Mouse (Mus musculus) right cerebral cortex, postnatal 14 days (tissue): Measurements from ENCODE around the gene L1cam.

Experiments used
- DNase-seq: peaks from one replicate; pipeline ENCODE4 v3.0.0; 2022

L1cam gene

DNA sequence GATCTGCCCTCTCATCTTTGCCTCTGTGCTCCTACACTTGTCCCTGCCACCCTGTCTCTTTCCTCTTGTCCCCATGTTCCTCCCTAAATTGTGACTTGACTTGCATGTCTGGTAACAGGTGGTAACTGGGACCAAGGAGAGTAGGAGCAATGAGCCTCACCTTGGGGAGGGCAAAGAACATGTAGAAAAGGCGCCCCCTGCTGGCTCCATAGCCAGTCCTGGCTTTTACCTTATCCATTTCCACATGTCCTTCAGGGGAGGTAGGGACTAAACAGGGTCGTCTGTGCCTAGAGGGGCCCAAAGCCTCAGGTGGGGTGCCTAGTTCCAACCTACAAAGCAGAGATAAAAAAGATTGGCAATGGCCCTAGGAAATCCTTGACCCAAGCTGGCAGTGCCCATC, at the start of gene L1cam:
TSS of gene L1cam (minus strand) at position 387 of the 400 bp plus-strand sequence.
- peak; percentile 47 for DNase-seq

DNA sequence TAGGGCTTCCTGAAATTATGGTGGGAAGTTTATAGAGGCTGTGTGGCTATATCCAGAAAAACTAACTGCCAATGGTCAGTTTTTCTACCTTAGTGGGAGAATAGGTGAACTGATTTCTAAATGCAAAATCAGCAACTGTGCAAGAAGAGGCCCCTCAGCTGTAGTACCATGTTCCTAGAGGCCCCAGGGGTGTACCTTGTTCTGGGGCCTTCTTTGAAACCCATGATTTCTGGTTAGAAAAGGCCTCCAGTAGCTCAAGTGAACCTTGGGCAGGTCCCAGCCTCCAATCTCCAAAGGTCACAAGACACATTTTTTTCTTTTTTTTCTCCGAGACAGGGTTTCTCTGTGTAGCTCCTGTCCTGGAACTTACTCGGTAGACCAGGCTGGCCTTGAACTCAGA, 46.4 kb upstream of the L1cam start:
- DNase-seq: no peak

DNA sequence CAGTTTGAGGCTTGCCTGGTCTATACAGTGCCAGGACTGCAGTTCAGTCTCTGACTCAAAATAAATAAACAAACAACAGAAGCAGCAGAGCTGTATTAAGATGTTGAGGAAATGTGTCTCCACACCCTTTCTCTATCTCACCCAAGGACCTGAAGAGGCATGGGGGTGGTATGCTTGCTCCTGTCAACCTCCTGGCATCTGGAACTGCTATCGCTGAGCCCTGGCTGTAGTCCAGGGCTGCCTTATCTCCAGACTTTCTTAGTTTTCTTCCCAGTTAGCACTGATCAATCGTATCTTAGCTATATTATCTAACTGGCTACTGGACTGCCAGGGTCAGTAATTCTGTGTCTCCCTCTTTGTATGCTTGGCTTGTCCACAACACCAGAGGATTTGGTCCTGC, 46.0 kb upstream of the L1cam start:
- DNase-seq: no peak

DNA sequence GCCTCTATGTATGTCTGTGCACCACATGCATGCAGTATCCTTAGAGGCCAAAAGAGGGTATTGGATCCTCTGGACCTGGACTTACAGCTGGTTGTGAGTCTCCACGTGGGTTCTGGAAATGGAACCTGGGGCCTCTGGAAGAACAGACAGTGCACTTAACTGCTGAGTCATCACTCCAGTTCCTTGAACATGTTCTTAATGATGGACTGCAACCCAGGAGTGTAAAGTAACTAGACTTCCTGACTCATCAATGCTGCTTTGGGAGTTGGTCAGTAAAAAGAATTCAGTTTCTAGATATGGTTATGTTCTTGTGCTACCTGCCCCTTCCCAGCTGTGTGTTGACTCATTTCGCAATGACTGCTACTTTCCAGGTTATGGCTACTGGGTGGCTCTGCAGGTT, 36.0 kb upstream of the L1cam start:
- DNase-seq: no peak

DNA sequence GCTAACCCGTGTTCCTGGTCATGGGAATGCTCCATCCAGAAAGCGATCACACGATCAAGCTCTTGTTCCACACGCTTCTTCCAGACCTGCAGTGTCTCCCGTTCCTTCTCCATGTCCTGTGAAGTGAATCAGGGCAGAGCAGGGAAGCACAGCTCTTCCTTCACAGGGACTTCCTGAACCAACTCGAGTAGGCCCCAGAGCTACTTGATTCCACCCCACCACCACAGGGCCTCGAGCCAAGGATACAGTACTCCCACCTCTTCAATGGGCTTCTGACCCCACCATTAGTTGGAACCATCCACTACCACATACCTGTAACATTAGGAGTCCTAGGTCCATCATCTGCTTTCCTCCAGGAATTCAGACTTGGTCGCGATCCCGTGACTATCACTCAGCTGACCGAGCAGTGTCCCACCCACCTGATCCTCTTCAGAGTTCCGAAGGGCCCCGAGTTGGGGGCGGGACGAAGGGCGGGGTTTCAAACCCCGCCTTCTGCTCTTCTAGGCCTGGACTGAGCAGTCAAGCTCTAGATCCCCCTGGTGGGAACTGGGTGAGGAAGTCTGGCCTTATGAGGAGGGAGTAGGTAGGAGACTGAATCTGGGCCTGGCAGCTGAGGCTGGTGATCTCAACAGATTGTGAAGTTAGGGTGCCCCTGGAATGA, 34.6 kb upstream of the L1cam start, which contains the start of gene Renbp:
TSS of gene Renbp (minus strand) at position 449 of the 661 bp plus-strand sequence.
- DNase-seq: no peak

DNA sequence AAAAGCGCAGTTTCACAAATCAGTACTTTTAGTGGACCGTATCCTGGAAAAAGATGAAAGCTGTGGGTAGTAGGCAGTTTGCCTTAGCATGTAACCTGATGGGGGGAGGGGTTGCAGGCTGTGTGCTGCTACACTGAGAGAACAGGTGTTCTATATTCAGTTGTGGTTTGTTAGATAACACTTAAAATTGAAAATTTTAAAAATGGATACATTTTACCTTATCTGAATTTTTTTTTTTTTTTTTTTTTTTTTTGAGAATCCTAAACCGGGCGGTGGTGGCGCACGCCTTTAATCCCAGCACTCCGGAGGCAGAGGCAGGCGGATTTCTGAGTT, 26.6 kb upstream of the L1cam start:
- no peak for DNase-seq

DNA sequence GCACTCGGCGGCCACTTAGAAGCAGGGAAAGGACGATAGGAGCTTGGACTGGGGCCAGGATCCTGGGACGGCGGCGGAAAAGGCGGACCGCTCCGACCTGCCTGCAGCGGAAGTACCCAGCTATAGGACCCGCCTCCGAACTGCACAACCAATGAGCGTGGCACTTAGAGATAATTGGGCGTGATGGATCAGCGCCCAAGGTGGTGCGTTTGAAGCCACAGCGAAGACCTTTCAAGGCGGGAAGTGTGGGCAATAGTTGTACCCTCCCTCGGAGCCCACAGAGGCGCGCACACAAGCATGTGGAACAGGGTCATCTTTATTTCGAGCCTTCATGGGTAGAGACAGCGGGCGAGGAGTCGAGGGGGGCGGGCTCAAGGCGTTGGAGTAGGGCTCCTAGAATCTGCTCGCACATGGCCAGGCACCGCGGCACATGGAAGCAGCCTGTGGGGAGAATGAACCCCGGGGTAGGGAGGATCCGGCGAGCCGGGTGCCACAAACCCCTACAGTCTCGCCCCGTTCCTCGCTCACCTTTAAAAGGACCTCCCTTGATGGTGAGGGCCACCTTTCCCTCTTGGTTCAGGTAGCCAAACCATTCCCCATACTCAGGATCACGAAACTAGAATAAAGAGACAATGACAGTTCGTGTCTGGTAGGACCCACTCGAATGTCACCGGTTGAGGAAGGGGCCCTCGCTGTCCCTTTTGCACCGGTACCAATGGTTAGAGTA, 26.1 kb upstream of the L1cam start, which contains the start of the genes Arhgap4 and Naa10:
TSS of gene Arhgap4 (minus strand) at position 48 of the 727 bp plus-strand sequence.
TSS of gene Naa10 (minus strand) at position 122 of the 727 bp plus-strand sequence.
- peak; percentile 87 for DNase-seq

DNA sequence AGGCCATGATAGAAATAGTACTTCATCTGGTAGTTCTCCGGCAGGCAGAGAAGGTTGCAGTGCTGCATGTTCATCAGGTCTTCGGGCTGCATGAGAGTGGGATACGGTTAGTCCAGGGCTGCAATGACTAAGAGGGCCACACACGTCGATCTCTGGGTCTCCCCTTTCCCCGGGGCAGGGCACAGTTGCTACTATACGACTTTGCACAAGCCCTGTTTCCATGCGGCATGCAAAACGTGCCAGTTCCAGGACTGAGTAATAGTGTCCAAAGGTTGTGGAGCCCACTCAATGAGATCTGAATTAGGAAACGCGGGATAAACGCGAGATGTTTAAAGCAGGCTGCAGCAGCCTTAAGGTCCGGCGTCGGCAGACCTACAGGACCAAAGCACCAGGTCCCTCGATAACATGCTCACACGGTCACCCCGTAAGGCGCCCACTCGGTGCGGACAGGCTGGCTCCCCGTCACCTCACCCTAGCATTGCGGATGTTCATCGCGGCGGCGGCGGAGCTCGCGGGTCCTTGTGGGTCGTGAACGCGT, 25.4 kb upstream of the L1cam start:
- no peak for DNase-seq

DNA sequence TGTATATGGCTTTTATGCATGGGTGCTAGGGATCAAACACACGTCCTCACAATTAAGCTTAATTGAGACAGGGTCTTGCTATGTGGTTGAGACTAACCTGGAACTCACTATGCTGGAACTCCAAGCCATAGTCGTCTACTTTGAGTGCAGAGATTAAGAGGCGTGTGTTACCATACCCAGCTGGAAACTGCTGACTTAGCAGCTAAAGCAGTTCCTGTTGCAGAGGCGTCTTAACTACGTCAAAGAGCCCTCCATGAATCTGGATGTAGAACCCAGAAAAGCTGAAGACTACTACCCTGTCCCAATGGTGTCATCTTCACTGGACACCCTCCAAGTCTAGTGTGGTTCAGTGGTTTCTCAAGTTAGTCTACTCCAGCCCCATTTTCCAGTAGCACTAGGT, 22.7 kb upstream of the L1cam start:
- no peak for DNase-seq

DNA sequence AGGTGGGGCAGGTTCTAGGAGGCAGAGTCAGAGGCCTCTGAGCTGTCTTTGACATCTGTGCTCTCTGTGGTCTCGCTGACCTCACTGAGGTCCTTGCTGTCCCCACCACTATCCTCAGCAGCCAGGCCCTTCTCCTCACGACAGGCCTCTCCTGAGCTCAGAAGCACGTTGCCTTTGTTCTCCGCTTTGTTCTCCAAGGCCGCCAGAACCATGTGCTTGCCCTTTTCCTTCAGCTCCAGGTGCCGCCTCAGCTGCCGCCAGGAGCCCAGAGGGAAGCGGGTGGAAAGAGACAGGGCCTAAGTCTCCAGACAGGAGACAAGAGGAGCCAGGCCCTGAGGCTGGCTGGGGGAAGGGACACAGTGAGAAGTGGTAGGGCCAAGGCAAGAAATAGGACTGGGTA, 21.0 kb upstream of the L1cam start:
- DNase-seq: no peak

DNA sequence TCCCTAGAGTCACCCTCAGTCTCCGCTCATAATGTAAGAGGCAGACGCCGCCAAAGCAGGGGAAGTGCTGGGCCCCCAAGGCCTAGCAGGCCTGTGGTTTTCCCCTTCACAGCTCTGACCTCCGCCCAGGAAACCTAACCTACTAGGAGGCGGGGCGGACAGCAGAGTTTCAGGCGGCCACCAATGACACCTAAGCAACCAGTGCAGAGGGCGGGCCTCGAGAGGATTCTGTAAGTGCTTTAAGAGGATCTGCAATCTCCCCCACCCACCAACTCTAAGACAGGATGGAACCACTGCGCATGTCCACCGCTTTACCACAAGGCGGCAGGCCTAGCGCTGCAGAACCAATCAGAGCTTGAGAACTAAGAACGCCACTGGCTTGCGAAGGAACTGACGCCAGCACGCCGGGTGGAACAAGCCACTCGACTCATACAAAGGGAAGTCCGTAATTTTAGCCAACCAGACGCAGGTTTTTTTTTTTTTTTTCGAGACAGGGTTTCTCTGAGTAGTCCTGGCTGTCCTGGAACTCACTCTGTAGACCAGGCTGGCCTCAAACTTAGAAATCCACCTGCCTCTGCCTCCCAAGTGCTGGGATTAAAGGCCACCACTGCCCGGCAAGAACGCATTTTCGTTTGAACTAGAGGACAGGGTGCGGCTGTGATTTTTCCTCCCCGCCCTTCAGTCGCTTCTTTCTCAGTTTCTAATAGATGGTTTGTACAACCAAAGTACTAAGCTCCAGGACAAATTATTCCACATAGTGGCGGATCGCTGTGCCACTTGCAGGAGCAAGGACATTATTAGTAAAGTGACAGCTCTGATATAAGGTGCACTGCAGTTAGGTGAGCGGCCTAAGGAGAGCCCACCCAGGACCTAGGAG, 19.2 kb upstream of the L1cam start:
- DNase-seq: peak; percentile 82

DNA sequence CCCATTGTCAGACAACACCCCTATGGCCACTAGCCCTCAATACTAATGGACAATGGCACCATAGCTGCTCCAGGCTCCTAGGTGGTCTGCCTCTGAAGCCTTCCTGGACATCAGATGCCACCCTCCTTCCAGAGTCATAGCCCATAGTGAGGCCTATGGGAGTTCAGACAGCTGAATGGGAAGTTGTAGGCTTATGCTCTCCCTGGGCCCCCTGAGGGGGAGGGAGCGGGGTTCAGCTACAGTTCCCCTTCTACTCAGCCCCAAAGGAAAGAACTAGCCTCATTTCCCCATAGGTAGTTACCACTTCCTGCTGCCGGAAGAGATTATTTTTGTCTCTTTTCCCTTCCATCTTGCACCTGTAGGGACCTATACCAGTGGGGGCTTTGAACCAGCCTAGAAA, 15.7 kb upstream of the L1cam start:
- no peak for DNase-seq

DNA sequence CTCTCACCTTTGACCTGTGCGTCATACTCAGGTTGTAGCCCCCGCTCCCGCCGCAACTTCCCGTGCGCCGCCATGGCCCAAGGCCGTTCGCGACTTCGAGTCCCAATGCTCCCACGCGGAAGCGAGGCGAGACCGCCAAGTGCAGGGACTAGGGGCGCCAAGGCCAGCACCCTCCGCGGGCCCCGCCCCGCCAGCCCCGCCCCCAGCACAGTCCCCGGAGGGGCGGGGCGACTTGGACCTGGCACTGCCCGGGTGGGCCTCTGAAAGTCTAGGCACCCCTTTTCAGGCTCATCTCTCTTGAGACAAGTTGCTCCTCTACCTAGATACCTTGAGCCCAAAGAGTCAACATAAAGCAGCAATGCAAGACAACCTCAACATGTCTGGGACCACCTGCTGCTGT, 15.3 kb upstream of the L1cam start:
- no peak for DNase-seq

DNA sequence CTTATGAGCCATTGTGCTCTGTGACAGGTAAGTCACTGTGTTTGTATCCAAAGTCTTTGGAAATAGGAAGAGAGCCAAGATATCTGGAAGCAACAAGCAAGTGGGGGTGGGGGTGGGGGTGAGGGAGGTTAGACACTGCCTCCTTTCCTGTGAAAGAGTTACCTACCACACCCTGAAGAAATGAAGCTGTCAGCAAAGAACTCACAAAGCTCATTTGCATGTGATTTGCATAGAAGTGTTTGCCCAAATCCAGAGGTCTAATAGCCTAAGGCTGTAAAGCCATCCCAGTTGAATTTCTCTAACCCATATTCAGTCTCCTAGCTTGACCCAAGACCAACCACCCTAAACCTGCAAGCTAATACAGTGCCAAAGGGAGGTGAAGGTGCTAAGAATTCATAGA, 14.5 kb upstream of the L1cam start:
- DNase-seq: no peak

DNA sequence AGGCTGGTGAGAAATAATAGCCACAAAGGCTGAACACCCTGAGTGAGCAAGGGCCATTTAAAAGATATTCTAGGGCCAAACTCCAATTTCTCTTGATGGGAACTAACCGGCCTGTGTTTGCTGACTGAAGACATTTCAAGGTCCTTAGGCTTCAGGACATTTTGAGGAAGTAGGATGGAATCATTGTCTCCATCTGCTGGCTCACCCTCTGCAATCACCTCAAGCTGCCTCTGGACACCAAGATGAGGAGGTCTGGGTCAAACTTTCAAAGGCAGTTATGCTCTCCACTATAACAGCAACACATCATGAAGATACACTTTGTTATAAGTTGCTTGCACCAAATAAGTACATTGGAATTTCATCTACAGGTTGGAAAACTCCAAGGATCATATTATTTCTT, 14.1 kb upstream of the L1cam start:
- DNase-seq: no peak

DNA sequence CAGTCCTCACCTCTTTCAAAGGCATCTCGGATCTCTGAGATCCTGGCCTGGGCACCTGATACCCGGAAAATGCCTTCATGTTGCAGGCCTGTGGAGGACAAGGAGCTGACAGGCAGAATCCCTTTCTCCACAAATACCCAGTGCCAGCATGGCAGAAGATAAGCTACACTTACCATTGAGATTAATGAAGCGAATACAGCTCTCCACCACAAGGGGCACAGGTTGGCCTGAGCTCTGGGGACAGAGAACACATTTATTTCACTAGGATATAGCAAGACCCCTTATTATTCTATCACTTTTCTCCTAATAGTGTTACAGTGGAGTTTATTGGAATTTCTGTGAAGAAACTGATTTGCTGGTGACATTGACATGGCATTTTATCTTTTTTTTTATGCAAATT, 2.1 kb upstream of the L1cam start:
- DNase-seq: no peak

DNA sequence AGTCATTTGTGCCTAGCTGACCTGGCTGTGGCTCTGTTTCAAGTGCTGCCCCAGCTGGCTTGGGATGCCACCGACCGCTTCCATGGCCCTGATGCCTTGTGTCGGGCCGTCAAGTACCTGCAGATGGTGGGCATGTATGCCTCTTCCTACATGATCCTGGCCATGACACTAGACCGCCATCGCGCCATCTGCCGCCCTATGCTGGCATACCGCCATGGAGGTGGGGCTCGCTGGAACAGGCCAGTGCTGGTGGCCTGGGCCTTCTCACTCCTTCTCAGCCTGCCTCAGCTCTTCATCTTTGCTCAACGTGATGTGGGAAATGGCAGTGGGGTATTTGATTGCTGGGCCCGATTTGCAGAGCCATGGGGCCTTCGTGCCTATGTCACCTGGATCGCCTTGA, 3.1 kb downstream of the L1cam start:
- DNase-seq: no peak

DNA sequence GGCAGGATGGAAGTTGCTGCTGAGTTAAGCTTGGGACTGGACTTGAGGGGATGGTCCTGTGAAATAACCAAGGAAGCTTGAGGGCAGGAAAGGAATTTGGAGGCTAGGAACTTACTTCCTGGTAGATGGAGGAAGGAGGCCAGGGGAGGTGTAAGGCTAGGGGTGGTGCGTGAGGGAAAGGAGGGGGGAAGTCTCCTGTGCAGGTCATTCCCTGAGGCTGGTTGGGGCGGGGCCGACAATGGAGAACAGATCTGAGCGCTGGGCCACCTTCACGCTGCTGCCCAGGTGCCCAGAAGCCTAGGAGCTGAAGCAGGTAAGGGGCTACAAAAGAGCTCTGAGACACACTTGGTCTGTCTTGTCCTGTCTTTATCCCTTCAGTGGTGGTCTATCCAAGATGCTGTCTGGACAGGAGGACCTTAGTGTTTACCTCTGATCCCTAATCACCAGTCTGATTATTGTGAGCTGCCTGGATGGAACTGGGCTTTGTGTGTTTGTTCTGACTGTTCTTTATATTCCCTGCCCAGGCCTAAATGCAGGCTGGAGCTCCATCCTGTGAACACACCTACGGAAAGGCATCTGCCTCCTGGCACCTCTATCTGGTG, 4.3 kb downstream of the L1cam start, which contains the start of gene Avpr2:
TSS of gene Avpr2 (plus strand) at position 552 of the 602 bp plus-strand sequence.
- no peak for DNase-seq

DNA sequence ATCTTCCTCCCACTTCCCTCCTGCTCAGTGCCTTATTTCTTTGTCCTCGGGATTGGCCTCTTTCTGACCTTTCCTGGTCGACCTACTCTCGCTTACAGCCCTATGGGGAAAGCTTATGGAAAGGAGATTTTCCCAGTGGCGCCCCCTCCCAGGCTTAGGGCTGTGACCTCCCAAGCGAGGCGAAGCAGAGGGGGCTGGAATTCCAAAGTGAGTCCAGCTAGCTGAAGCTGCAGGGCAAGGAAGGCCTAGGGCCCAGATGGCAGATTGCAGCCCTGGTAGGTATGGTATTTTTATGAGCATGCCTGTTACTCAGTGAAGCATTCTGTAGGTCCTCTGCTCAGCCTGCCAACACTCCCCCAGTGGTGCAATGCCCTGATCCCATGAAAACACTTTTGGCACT, 14.4 kb downstream of the L1cam start:
- DNase-seq: no peak

DNA sequence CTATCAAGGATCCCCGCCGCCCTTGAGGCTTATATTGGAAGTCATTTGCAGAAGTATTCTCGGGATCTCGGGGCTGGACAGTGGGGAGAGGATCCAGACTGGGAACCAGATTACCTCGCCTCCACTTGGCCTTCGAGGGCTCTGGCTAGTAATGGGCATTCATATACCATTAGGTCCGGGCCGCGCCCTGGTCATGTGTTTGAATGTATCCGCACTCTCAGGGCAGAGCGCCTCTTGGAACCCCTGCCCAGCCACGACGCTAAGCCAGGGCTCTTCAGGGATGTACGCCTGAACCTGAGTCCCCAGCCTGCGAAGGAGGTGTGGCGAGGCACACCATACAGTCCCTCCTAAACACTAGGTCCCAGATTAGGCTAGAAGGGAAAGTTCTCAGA, 14.9 kb downstream of the L1cam start:
- no peak for DNase-seq

DNA sequence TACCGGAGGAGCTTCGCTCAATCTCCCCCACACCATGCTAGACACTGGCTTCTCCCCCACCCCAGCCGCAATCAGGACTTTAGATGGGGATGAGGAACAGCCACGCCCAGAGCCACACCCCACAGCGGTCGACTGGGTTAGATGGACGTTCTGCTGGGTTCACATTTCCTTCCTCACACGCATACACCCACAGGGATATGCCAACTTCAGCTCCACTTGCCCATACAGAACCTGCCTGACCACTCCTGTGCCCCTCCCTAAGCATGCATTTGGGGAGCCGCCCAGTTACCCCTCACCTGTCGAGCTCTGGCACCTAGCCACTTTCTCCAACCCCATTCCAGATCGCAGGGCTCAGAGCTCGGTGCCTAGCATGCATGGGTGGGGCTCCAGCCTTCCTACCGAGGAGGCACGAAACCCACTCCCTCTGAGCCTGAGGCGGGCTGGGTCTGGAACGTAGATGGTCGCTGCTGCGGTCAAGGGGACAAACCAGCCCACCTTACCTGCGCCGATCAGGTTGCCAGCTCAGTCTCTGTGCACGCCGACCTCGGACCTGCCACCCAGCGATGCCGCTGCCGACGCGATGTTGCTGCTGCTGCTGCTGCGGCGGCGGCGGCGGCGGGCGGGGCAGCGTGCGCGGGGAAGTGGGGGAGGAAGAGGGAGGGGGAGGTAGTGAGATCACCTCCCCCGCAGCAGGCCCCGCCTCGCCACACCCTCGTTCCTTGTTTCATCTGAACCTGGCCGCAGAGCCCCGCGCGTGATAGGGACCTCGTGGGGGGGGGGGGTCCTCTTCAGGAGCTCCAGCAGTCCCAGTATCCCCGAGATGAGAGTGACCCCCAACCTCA, 15.5 kb downstream of the L1cam start:
- DNase-seq: peak; percentile 42

DNA sequence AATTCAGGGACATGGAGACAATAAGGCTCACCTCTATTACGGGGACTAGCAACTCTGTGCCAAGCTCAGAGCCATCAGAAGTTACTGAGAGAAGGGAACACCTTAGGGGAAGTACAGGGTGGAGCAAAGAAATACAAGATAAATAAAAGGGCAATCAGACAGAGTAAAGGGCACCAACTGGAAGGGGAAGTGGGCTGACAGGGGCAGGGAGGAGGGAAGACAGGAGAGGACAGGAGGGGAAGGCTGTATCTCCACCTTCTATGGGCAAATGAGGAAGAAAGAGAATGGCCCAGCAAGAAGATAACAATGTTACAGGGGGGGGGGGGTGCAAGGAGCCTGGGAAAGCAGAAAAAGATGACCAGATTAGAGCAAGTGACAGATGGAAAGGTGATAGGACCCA, 18.9 kb downstream of the L1cam start:
- DNase-seq: no peak
